Mouse (Mus musculus): ENCODE data around the gene Nphs1.
"Not testable (repeated sequence)": the region's sequence is repeated elsewhere in the genome, so short reads cannot be mapped to it uniquely, and the experiment has no call there.

Nphs1 gene

GRCm38 (mm10) chr7:30443696-30444095 lies 14.4 kb upstream of the Nphs1 start:
- no peak for DNase-seq

GRCm38 (mm10) chr7:30444154-30444970 lies 13.8 kb upstream of the Nphs1 start:
- DNase-seq = no peak

DNA sequence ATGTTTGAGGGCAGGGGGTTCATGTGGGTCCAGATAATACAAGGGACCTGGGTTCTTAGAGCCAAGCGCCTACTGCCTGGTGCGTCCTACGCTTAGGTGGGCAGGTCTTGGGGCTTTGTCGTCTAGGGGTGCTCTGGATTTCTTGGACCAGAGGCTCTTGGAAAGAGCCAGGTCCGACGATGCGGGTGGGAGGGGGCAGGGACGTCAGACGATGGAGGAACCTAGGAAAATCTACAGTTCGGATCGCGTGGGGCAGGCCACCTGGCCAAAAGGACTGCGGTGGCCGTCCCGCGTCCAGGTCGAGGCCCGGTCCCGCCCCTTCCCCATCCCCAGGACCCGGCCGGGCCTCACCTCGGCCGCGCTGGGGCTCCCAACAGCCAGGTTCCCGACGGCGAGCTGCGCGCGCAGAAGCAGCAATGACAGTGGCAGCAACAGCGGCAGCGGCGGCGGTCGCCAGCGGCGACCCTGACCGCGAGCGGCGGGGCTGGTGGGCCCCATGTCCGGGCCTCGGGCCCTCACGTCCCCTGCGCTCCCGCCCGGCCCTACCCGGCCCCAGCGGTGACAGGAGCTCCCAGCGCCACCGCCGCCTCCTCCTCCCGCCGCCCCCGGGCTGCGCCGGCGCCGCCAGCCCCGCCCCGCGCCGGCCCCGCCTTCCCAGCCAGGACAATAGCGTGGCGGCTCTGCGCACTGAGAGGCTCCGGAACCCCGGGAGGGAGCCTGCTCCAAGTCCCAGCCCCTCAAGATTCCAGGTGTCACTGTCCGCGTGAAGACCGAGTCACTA lies 13.0 kb upstream of the Nphs1 start, which contains the start of gene Aplp1:
Gene Aplp1, minus strand, starts transcription at position 565 of the 781 bp plus-strand sequence.
- DNase-seq = peak; percentile 31

GRCm38 (mm10) chr7:30450241-30450640 lies 7.9 kb upstream of the Nphs1 start:
- DNase-seq = no peak

- no peak for DNase-seq
Observed at GRCm38 (mm10) chr7:30453327-30453726, 4.8 kb upstream of the Nphs1 start.

DNA sequence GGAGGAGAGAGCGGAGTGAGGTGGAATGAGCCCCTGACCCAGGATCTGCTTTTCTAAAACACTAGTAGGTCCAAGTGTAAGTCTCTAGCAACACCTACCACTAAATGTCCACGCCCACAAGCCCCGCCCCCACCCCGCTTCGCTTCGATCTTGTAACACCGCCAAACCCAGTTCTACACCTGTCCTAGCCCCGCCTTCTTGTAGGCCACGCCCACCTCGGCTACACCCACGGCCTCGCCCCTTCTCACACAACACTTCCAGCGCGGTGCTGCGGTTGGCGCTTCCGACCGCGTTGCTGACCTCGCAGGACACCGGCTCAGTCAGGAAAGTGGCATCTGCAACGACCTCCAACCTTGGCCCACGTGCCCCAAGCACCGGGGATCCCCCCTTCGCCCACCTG lies 4.3 kb upstream of the Nphs1 start:
- peak; percentile 65 for DNase-seq

DNA sequence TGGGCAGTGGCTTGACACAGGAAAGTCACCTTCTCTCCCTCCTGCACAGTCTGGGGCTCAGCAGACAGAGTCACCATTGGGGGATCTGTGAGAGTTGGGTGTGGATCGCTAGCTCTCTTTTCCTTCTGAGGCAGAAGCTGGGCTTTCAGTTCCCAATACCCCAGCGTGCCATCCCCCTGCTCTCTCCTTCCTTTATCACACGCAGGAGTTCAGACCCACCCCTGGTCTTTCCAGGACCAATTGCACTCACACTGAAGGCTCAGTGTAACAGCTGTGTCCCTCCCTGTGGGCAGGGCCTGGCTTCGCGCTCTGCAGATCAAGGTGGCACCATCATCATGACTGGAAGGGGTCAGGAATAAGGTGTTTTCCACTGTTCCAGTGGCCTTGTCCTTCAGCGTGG lies 3.9 kb upstream of the Nphs1 start:
- DNase-seq = no peak

DNA sequence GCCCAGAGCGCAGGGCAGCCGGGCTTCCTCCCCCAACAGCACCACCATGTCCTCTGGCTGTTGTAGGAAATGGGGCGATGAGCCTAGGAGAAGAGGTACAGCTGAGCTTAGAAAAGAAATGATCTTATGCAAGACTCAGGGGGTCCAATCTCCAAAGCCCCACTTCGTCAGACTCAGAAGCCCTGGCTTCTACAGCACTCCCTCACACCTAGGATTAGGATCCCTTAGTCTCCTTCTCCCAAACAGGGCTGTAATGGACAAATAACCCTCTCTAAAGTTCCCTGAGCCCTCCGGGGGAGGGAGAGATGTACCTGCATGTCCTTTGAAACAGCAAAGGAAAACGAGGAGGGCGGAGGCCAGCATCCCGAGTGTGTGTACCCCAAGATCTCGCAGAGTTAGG lies 1.6 kb upstream of the Nphs1 start:
- DNase-seq = no peak

DNA sequence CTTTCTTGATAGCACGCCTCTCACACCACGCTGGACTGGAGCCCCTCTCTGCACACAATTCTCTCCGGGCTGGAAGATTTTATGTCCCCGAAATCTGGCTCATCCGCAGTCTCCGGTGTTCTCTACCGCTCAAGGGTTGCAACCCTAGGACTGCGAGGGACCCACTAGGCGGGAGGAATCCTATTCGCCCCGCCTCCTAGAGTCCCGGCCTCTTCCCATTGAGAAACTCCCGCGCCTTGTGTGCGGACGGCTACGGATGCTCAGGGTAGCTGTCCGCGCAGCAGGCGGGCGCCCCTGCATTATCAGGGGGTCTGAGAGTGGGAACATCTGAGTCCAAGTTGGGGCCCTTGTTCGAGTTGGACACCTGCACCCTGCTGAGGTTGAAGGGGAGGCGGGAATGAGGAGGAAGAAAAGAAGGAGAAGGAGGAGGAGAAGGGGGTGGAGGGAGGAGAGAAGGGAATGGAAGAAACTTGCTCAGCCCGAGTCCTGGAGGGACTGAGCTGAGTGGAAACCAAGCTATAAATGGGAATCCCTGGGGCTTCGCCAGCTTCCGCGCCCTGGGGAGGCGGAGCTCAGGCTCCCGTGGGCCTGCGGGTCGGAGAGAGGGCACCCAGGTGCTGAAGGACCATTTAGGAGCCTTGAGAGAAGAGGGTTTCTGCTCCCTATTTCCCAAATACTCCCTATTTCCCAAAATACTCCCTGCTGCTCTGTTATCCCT lies 1.0 kb upstream of the Nphs1 start:
- DNase-seq = no peak

DNA sequence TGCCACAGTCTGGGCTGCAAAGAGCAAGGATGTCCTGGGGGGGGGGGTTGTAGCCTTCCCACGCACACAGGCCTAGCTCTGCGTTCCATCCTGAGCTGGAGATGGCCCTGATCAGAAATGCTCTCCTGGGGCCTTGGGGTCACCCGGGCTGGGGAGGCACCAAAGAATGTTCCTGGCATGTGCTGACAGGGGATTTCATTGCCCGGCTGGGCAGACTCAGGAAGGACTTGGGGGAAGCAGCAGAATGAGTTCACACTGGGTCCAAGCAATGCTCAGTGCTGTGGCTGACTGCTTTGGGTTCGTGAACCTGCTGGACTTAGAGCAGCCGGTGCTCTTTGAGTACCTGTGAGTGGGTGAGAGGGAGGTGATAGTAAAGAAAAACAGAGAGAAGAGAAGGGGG lies 1.4 kb downstream of the Nphs1 start:
- DNase-seq = no peak

DNA sequence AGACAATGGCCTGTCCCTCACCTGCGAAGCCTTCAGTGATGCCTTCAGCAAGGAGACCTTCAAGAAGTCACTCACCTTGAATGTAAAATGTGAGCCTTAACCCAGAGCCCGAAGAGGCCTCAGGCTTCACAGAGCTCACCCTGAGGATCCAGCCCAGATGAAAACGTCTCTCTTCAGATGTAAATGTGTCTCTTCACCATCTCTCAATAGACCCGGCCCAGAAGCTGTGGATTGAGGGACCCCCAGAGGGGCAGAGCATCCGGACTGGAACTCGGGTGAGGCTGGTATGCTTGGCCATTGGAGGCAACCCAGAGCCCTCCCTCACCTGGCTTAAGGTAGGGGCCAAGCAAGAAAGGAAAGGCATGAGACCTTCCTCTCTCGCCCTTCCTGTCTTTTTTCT lies 5.5 kb downstream of the Nphs1 start:
- DNase-seq = no peak

DNA sequence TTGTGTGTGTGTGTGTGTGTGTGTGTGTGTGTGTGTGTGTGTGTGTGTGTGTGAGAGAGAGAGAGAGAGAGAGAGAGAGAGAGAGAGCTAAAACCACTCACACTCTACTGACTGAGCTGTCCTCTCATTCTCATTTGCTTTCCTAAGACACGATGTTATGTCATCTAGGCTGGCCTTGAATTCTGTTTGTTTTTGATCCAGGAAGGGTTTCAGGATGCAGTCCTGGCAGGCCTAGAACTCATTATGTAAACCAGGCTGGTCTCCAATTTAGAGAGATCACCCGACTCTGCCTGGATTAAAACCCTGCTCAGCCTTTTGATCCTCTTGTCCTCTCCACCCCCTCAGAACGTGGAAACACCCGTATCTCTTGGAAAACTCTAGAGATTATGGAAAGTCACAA lies 5.9 kb downstream of the Nphs1 start:
- no peak for DNase-seq

DNA sequence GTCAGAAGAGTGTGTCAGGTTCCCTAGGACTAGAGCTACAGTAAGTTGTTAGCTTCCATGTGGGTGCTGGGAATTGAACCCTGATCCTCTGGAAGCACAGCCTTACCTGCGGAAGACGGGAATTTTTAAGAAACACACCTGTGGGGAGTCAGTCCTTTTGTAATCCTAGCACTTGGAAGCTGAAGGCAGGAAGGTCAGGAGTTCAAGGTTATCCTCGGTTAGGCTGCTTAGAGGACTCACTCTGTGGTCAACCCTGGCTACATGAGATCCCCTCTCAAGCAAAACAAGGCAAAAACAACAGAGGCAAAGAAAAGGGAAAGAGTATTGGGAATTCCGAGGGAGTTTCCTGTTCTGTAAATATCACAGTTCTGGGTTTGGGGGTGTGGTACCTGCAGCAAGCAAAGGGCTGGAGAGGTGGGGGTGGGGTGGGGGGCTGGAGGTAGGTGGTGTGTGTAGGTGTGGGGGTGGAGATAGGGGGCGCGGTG lies 6.7 kb downstream of the Nphs1 start:
- DNase-seq = no peak

GRCm38 (mm10) chr7:30472411-30472810 lies 14.3 kb downstream of the Nphs1 start:
- no peak for DNase-seq

- no peak for DNase-seq
Observed at GRCm38 (mm10) chr7:30474999-30475398, 16.9 kb downstream of the Nphs1 start.

GRCm38 (mm10) chr7:30476136-30476535 lies 18.0 kb downstream of the Nphs1 start:
- DNase-seq = not testable (repeated sequence)

GRCm38 (mm10) chr7:30477415-30478381 lies 19.6 kb downstream of the Nphs1 start:
- DNase-seq = no peak

DNA sequence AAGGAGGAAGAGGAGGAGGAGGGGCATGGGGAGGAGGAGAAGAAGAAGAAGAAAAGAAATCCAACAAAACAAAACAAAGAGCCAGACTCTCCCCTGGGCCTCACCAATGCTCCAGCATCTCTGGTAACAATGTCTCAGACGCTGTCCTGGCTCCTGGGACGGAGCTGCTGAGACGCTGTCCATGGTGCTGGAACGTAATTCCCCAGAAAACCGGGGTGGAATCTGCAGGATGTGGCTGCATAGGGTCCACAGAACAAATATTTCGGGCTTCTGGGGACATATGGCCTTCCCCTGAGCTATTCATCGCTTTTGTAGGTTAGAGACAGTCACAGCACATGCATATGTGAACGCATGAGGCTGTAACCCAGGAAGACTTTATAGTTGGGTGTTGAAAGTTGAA lies 26.1 kb downstream of the Nphs1 start:
- no peak for DNase-seq

DNA sequence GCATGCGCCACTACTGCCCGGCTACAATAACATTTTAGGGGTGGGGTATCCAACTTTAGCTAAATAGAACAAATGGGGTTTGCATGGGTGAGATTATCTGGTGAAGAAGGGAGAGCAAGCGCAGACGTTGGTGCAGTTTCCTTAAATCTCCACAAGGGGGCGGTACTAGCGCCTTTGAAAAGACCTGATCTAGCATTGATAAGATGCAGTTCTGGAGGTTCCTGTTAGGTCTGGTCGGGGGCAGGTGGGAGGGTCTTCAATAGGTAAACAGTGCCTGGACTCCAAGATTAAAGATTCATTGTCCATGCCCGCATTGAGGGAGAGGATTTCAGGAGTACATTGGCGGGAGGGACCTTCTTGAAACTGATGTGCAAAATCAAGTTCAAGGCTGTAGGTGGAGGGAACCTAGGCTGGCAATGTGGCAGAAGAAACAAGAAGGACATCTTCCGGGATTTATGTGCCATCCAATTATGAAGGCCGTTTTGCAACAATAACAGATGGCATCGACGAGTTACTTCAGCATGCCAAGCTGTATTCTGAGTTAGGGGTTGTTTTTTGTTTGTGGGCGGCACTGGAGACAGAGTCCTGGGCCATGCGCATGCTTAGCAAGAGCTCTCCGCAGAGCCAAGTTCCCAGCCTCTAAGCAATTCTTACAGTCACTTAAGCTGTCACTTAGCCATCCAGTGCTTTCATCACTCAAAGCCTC lies 32.3 kb downstream of the Nphs1 start:
- DNase-seq = no peak

GRCm38 (mm10) chr7:30490957-30491307 lies 32.8 kb downstream of the Nphs1 start:
- no peak for DNase-seq

GRCm38 (mm10) chr7:30492765-30493164 lies 34.6 kb downstream of the Nphs1 start:
- DNase-seq = peak; percentile 73

All from kidney, adult 11 months (tissue).